Mouse (Mus musculus) liver, embryonic 12.5 days (tissue): ENCODE measurements around the gene Ros1. TPM values are rescaled to one million over a fixed set of nuclear protein-coding genes. Genes with fewer than 3 reads are reported as not detected.

ENCODE experiments used
- ATAC-seq: fragments of 200-750 bp; cut with Nextera tagmentation; 2 replicates; pipeline ENCODE4 v1.8.0; 2017; ENCODE audit warnings: moderate number of reproducible peaks, mild to moderate bottlenecking, moderate library complexity
- H3K27ac ChIP-seq: fragments of 300-500 bp; sonication (generic); 2 replicates; pipeline ENCODE4 v1.5.1; 2016; ENCODE audit warnings: mild to moderate bottlenecking
- H3K27me3 ChIP-seq: fragments of 300-500 bp; sonication (generic); replicated peaks from 2 replicates; pipeline ENCODE4 v1.6.1; 2016; ENCODE audit warnings: mild to moderate bottlenecking, moderate library complexity
- H3K36me3 ChIP-seq: fragments of 300-500 bp; sonication (generic); 2 replicates; pipeline ENCODE4 v1.6.1; 2016; ENCODE audit warnings: mild to moderate bottlenecking, moderate library complexity
- H3K4me1 ChIP-seq: fragments of 300-500 bp; sonication (generic); 2 replicates; pipeline ENCODE4 v1.6.1; 2016
- H3K4me2 ChIP-seq: fragments of 300-500 bp; sonication (generic); 2 replicates; pipeline ENCODE4 v1.6.1; 2016; ENCODE audit warnings: mild to moderate bottlenecking, moderate library complexity
- H3K4me3 ChIP-seq: fragments of 300-500 bp; sonication (generic); 2 replicates; pipeline ENCODE4 v1.5.1; 2016; ENCODE audit warnings: mild to moderate bottlenecking, moderate library complexity
- H3K9ac ChIP-seq: fragments of 300-500 bp; sonication (generic); 2 replicates; pipeline ENCODE4 v1.6.1; 2016; ENCODE audit warnings: mild to moderate bottlenecking, moderate library complexity
- H3K9me3 ChIP-seq: fragments of 300-500 bp; sonication (generic); replicated peaks from 2 replicates; pipeline ENCODE4 v1.6.1; 2016; ENCODE audit warnings: mild to moderate bottlenecking, moderate library complexity
- WGBS: fragments of 180-500 bp; shearing (Covaris S2); methylation state at CpG from one replicate; pipeline ENCODE4 v1.1.7; 2016; ENCODE audit not compliant: insufficient replicate concordance; 5-methylcytosine and 5-hydroxymethylcytosine counted together
- polyA plus RNA-seq: library from polyadenylated mRNA; unstranded; fragments of >200 nt; fragmentation: Nextera tagmentation; extraction: Ambion mirVana; gene quantifications from 2 replicates; pipeline ENCODE4 v1.2.1, GENCODE M21; 2016

Gene Ros1
- polyA plus RNA-seq, 1 experiment from 2014 or later, result 0.08 TPM

DNA sequence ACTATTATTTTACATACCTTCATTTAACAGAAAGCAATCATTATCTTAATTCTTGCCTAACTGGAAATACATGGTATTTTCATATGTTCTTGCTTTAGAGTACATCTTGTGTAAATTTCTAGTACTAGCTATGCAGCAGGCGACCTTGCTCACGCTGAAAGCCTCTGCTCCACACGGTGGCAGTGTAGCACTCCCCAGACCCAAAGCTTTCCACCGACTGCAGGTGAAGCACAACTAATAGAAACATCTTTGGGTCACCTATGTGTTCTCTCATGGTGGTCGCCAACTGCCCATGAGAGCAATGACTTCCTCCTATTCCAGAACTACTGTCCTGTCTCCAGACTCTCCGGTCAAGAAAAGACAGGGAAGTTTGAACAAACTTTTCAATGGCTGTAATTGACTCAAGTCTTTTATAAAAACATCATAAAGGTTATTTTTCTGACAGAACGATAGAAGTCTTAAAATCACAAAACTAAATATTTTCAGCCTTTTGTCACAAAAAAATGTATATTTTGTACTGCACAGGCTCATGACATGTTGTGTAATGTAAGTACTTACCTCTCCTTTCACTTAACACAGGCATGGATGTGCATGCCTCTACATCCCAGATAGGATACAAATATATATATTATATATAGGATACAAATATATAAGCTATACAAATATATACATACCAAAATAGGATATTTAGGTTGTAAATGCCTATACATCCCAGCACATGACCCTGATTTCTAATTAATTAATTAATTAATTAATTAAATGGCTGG, 21.9 kb upstream of the Ros1 start:
- no peaks in the 10 kb centered on the region for H3K9me3 ChIP-seq
- no peak overlapping the region for H3K4me2 ChIP-seq
- H3K9ac ChIP-seq, result no peak overlapping the region
- no peak overlapping the region for H3K27ac ChIP-seq
- H3K27me3 ChIP-seq, result no peaks in the 10 kb centered on the region
- no peak for ATAC-seq
- no peaks in the 10 kb centered on the region for H3K36me3 ChIP-seq
- no peaks in the 10 kb centered on the region for H3K4me1 ChIP-seq
- H3K4me3 ChIP-seq, result no peak overlapping the region
- WGBS, result 23% methylated on average over 7 of the region's 7 CpGs

- no peaks in the 10 kb centered on the region for H3K36me3 ChIP-seq
- no peak overlapping the region for H3K27ac ChIP-seq
- H3K9me3 ChIP-seq, result no peaks in the 10 kb centered on the region
- H3K4me3 ChIP-seq, result no peak overlapping the region
- no peaks in the 10 kb centered on the region for H3K4me1 ChIP-seq
- H3K27me3 ChIP-seq, result no peaks in the 10 kb centered on the region
- H3K9ac ChIP-seq, result no peak overlapping the region
- no peak for ATAC-seq
- H3K4me2 ChIP-seq, result no peak overlapping the region
- 19% methylated on average over 2 of the region's 2 CpGs for WGBS
Observed at GRCm38 (mm10) chr10:52215267-52215818, 20.3 kb upstream of the Ros1 start.

DNA sequence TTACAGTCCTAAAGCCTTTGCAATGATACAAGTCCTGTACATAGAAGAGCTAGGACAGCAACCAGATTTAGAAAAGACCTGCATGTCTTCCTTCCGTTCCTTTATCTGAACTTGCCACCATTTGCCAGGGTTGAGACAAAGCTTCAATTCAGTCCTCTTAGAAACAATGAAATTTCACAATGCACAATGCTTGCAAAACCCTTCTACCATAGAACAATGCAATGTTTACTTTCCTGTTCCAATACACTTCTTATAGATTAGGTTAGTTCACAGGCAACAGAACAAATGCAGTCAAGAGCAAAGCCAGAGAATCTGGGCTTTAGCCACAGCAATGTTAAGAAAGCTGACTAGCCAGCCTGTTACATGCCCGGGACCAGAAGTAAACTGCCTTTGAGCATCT, 9.0 kb upstream of the Ros1 start:
- H3K9me3 ChIP-seq, result no peaks in the 10 kb centered on the region
- no peaks in the 10 kb centered on the region for H3K36me3 ChIP-seq
- H3K27ac ChIP-seq, result no peak overlapping the region
- H3K4me3 ChIP-seq, result no peak overlapping the region
- H3K27me3 ChIP-seq, result no peaks in the 10 kb centered on the region
- no peak overlapping the region for H3K9ac ChIP-seq
- 51% methylated on average over 2 of the region's 2 CpGs for WGBS
- H3K4me1 ChIP-seq, result no peaks in the 10 kb centered on the region
- no peak overlapping the region for H3K4me2 ChIP-seq
- no peak for ATAC-seq

GRCm38 (mm10) chr10:52185900-52186299, 9.1 kb downstream of the Ros1 start:
- no peak overlapping the region for H3K9ac ChIP-seq
- ATAC-seq, result no peak
- H3K9me3 ChIP-seq, result no peaks in the 10 kb centered on the region
- no peak overlapping the region for H3K4me3 ChIP-seq
- no peak overlapping the region for H3K4me2 ChIP-seq
- H3K27ac ChIP-seq, result no peak overlapping the region
- no peaks in the 10 kb centered on the region for H3K36me3 ChIP-seq
- WGBS, result 64% methylated on average over 4 of the region's 4 CpGs
- no peaks in the 10 kb centered on the region for H3K27me3 ChIP-seq
- H3K4me1 ChIP-seq, result no peaks in the 10 kb centered on the region

GRCm38 (mm10) chr10:52182878-52183277, 12.2 kb downstream of the Ros1 start:
- Histone ChIP-seq H3K4me2 (no peak overlapping the region), H3K27me3 (no peaks in the 10 kb centered on the region), H3K36me3 (no peaks in the 10 kb centered on the region), H3K4me3 (no peak overlapping the region), H3K9me3 (no peaks in the 10 kb centered on the region), H3K4me1 (no peaks in the 10 kb centered on the region), H3K27ac (no peak overlapping the region), H3K9ac (no peak overlapping the region)
- ATAC-seq, result no peak
- WGBS, result 61% methylated on average over 3 of the region's 3 CpGs

DNA sequence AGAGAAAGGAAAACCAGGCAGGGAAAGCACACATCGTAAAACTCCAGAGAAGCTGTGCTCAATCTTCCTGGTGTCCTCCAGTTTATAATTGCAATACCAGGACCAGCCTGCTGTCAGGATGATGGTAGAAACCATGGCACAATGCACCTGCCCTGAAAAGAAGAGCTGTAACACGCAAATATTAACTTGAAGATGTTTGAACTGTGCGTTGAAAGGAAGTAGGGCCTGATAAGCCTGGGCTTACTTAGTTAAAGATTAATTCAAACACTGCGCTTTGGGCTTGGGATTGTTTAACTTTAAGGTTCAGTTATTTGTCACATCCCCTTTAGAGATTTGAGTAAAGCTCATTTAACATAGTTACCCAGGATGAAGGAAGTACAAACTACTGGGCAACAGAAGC, 20.7 kb downstream of the Ros1 start:
- Histone ChIP-seq H3K9me3 (no peaks in the 10 kb centered on the region), H3K27ac (no peak overlapping the region), H3K4me2 (no peak overlapping the region), H3K36me3 (no peaks in the 10 kb centered on the region), H3K9ac (no peak overlapping the region), H3K27me3 (no peaks in the 10 kb centered on the region), H3K4me1 (no peaks in the 10 kb centered on the region), H3K4me3 (no peak overlapping the region)
- no peak for ATAC-seq
- WGBS, result 59% methylated on average over 4 of the region's 4 CpGs

DNA sequence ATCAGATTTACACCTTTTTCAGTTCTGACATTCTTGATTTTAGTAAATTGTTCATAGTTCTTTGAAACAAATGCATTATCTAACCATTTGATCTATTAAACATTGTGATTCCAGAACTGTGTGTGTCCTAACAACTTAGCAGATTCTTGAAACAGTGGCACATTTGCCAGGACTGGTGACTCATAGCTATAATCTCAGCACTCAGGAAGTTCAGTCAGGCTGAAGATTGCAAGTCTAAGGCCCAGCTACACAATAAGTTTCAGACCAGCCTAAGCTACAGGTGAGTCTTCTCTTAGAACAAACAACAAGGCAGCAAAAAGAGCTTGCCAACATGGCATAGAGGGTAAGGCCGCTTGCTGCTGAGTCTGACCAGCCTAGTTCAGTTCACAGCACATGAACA, 24.6 kb downstream of the Ros1 start:
- H3K36me3 ChIP-seq, result no peaks in the 10 kb centered on the region
- H3K9me3 ChIP-seq, result no peaks in the 10 kb centered on the region
- WGBS, result 76% methylated on average over 1 of the region's 1 CpGs
- no peak overlapping the region for H3K4me3 ChIP-seq
- ATAC-seq, result no peak
- H3K4me2 ChIP-seq, result no peak overlapping the region
- no peak overlapping the region for H3K27ac ChIP-seq
- no peak overlapping the region for H3K9ac ChIP-seq
- H3K4me1 ChIP-seq, result no peaks in the 10 kb centered on the region
- H3K27me3 ChIP-seq, result no peaks in the 10 kb centered on the region

- WGBS, result 68% methylated on average over 5 of the region's 5 CpGs
- no peak overlapping the region for H3K4me2 ChIP-seq
- no peak for ATAC-seq
Observed at GRCm38 (mm10) chr10:52169841-52170240, 25.2 kb downstream of the Ros1 start.

GRCm38 (mm10) chr10:52165376-52165775, 29.7 kb downstream of the Ros1 start:
- Histone ChIP-seq H3K27me3 (no peaks in the 10 kb centered on the region), H3K27ac (no peak overlapping the region), H3K4me2 (no peak overlapping the region), H3K9me3 (no peaks in the 10 kb centered on the region), H3K4me1 (no peaks in the 10 kb centered on the region), H3K36me3 (no peaks in the 10 kb centered on the region), H3K4me3 (no peak overlapping the region), H3K9ac (no peak overlapping the region)
- 68% methylated on average over 1 of the region's 1 CpGs for WGBS
- ATAC-seq, result peak; percentile 77

More at GRCm38 (mm10) chr10:52169841-52170240, 25.2 kb downstream of the Ros1 start:
- no peaks in the 10 kb centered on the region for H3K9me3 ChIP-seq
- no peak overlapping the region for H3K9ac ChIP-seq
- H3K27ac ChIP-seq, result no peak overlapping the region
- H3K27me3 ChIP-seq, result no peaks in the 10 kb centered on the region
- no peaks in the 10 kb centered on the region for H3K4me1 ChIP-seq
- no peak overlapping the region for H3K4me3 ChIP-seq
- no peaks in the 10 kb centered on the region for H3K36me3 ChIP-seq

DNA sequence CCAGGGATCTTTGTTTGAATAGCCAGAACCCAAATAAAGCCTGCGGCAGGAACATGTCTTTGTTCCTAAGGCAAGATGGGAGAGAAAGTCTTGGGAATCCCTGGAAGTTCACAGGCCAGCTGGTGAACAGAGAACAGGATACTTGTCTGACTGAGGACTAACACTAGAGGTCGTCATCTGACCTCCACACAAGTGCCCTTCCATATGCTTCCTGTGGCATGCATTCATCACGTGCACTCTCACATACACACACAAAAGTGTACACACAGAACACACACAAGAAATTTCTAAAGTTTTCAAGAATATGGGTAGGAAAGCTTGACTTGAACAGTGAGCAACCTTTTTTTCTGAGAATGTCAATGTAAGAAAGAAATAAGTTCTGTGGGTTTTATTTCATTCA, 34.4 kb downstream of the Ros1 start:
- Histone ChIP-seq H3K9ac (no peak overlapping the region), H3K36me3 (no peaks in the 10 kb centered on the region), H3K4me2 (no peak overlapping the region), H3K27ac (no peak overlapping the region), H3K27me3 (no peaks in the 10 kb centered on the region), H3K4me1 (no peaks in the 10 kb centered on the region), H3K9me3 (no peaks in the 10 kb centered on the region), H3K4me3 (no peak overlapping the region)
- WGBS, result 45% methylated on average over 3 of the region's 3 CpGs
- no peak for ATAC-seq

- Histone ChIP-seq H3K4me2 (no peak overlapping the region), H3K27ac (no peak overlapping the region), H3K9ac (no peak overlapping the region), H3K4me3 (no peak overlapping the region), H3K4me1 (no peaks in the 10 kb centered on the region), H3K27me3 (no peaks in the 10 kb centered on the region), H3K36me3 (no peaks in the 10 kb centered on the region), H3K9me3 (no peaks in the 10 kb centered on the region)
- ATAC-seq, result no peak
- WGBS, result 65% methylated on average over 3 of the region's 3 CpGs
Observed at GRCm38 (mm10) chr10:52159704-52160103, 35.3 kb downstream of the Ros1 start.

DNA sequence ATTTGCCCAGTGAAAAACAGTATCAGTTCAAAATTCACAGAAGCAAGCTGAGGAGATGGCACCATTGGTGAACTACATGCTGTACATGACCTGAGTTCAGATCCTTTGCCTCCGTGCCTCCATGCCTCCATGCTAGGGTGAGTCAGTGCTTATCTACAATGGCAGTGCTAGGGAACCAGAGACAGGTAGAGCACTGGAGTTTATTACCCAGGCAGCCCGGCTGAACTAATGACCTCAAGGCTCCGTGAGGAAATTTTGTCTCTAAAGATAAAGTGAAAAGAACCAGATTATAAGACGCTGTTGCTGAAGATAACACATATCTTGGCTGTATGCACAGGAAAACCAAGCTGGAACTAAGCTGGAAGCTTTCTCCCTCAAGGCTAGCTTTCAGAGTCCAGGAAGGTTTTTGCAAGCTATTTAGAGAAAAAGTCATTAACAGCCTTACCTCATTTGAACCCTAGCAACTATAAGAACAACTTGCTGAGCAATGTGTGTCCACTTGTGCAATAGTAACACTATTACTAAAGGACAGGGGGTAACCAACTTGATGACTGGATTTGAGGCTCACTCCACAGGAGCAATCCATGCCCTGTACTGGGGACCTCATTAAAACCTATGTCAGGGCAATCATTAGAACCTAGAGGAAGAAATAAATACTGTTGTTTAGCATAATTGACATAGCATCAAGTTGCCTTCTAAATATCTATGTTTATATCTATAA, 61.5 kb downstream of the Ros1 start:
- no peak for ATAC-seq
- Histone ChIP-seq H3K4me1 (peaks cover 7% of the 10 kb centered on the region; the same call in 1 of the 2 replicates), H3K4me2 (no peak overlapping the region)

More for the DNA sequence above, 61.5 kb downstream of the Ros1 start:
- H3K36me3 ChIP-seq, result no peaks in the 10 kb centered on the region
- H3K27ac ChIP-seq, result no peak overlapping the region
- no peak overlapping the region for H3K9ac ChIP-seq
- no peaks in the 10 kb centered on the region for H3K27me3 ChIP-seq
- H3K9me3 ChIP-seq, result no peaks in the 10 kb centered on the region
- 14% methylated on average over 4 of the region's 4 CpGs for WGBS
- no peak overlapping the region for H3K4me3 ChIP-seq
